Mouse (Mus musculus): ENCODE data around the gene Slc7a6. TPM values are rescaled to one million over a fixed set of nuclear protein-coding genes. Genes with fewer than 3 reads are reported as not detected.

Slc7a6 gene
- polyA plus RNA-seq, 1 experiment from 2014 or later: 121 TPM

DNA sequence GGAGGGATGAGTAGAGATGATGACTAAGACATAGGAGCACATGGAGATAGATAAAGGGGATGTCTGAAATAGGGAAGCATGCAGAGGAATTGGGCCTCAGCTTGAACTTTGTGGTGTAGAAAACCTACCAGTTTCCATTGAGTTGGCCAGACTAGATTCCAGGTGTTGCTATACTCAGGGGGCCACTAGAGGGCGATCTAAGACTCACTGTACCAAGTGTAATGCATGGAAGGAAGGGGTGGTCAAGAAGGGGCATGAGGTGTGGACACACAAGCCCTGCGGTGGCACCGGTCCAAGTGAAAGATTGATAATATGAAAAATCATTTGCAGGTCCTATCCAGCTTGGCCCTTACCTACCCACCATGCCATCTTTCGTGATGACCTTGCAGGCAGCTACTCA is 3.2 kb upstream of the Slc7a6 start:
- Histone ChIP-seq H3K4me1 (ENCODE audit: control insufficient read depth, insufficient read depth, low read length) (peaks cover 2% of the 10 kb centered on the region; the same call in 1 of the 2 replicates), H3K27ac (ENCODE audit: low read depth, low read length) (no peak overlapping the region), H3K9me3 (ENCODE audit: control insufficient read depth, low read length) (no peaks in the 10 kb centered on the region), H3K36me3 (ENCODE audit: control insufficient read depth, insufficient read depth, low read length) (peaks cover 8% of the 10 kb centered on the region), H3K4me3 (ENCODE audit: low read depth, low read length) (no peak overlapping the region), H3K4me2 (ENCODE audit: low read depth) (no peak overlapping the region), H3K27me3 (ENCODE audit: control insufficient read depth, insufficient read depth, low read length) (no peaks in the 10 kb centered on the region), H3K9ac (ENCODE audit: low read length) (no peak overlapping the region)
- DNase-seq (ENCODE audit: low spot score) (peak; percentile 66), ATAC-seq (ENCODE audit: insufficient read depth, low FRiP score, low TSS enrichment) (no peak)
- WGBS: 39% methylated on average over 4 of the region's 4 CpGs

DNA sequence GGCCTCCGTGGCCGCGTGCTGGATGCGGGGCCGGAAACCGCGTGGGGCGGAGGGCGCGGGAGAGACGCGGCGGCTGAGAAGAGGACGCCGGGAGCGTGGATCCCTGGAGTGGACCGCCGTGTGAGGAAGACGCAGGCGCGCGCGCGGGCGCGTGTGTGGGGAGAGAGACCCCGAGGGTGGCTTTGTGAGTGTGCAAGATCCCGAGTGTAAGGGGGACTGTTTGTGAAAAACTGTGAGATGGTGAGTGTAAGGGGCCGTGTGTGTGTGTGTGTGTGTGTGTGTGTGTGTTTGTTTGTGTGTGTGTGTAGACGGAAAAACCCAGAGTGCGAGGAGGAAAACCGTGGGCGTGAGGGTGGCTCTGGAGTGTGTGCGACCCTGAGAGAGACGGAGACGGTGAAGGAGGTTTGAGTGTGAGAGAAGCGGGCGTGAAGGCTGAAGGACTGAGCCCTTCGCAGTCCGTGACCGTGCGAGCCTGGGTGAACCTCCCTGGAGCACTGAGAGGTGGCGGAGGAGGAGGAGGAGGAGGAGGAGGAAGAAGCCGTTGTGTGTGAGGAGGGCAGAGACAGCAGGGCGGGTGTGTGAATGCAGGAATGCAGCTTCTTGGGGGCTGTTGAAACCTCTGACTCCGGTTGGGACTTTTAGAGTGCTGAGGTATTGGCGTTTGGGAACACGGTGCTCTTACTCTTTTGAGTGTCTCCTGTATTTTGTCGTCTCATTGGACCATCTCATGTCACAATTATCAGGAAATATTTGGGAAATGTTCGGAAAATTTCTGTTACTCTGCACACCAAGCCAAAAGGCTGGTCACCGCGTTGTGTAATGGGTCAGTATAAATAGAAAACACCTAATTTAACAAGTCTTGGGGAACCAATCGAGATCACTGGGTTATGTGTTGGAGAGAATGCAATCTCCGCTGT is 618 bp downstream of the Slc7a6 start:
- Histone ChIP-seq H3K36me3 (ENCODE audit: control insufficient read depth, insufficient read depth, low read length) (no peaks in the 10 kb centered on the region), H3K27ac (ENCODE audit: low read depth, low read length) (peak overlapping the region; percentile 86), H3K9ac (ENCODE audit: low read length) (peak overlapping the region; percentile 94), H3K4me2 (ENCODE audit: low read depth) (peak overlapping the region; percentile 92), H3K9me3 (ENCODE audit: control insufficient read depth, low read length) (no peaks in the 10 kb centered on the region), H3K4me1 (ENCODE audit: control insufficient read depth, insufficient read depth, low read length) (peaks cover 2% of the 10 kb centered on the region; the same call in 1 of the 2 replicates), H3K27me3 (ENCODE audit: control insufficient read depth, insufficient read depth, low read length) (no peaks in the 10 kb centered on the region), H3K4me3 (ENCODE audit: low read depth, low read length) (peak overlapping the region; percentile 83)
- WGBS: 2% methylated on average over 53 of the region's 54 CpGs
- ATAC-seq (ENCODE audit: insufficient read depth, low FRiP score, low TSS enrichment): peak; percentile 63
- peak; percentile 74 for DNase-seq (ENCODE audit: low spot score)

GRCm38 (mm10) chr8:106169934-106170480 is 1.4 kb downstream of the Slc7a6 start:
- no peak for ATAC-seq (ENCODE audit: insufficient read depth, low FRiP score, low TSS enrichment)
- H3K27ac ChIP-seq (ENCODE audit: low read depth, low read length): no peak overlapping the region
- 50% methylated on average over 6 of the region's 6 CpGs for WGBS

DNA sequence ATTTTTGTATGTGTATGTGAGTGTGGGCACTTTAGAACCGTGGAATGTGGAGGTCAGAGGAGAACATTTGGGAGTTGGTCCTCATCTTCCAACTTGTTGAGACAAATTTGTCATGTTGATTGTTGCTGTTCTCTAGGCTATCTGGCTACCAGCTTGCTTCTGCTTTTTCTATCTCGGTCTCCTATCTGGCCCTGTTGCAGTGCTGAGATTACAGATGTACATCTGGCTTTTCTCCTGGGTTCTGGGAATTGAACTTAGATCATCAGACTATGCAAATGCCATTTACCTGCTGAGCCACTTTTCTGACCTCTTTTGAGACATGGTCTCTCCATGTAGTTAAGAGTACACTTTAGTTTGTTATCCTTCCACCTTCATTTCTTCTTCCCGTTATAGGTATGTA is 4.9 kb downstream of the Slc7a6 start:
- ATAC-seq (ENCODE audit: insufficient read depth, low FRiP score, low TSS enrichment) (no peak), DNase-seq (ENCODE audit: low spot score) (no peak)
- Histone ChIP-seq H3K9me3 (ENCODE audit: control insufficient read depth, low read length) (no peaks in the 10 kb centered on the region), H3K9ac (ENCODE audit: low read length) (no peak overlapping the region), H3K4me1 (ENCODE audit: control insufficient read depth, insufficient read depth, low read length) (peaks cover 4% of the 10 kb centered on the region; the same call in 1 of the 2 replicates), H3K4me3 (ENCODE audit: low read depth, low read length) (no peak overlapping the region), H3K27me3 (ENCODE audit: control insufficient read depth, insufficient read depth, low read length) (no peaks in the 10 kb centered on the region), H3K27ac (ENCODE audit: low read depth, low read length) (no peak overlapping the region), H3K4me2 (ENCODE audit: low read depth) (no peak overlapping the region), H3K36me3 (ENCODE audit: control insufficient read depth, insufficient read depth, low read length) (no peaks in the 10 kb centered on the region)
- WGBS: 99% methylated on average over 3 of the region's 3 CpGs

More at GRCm38 (mm10) chr8:106169934-106170480, 1.4 kb downstream of the Slc7a6 start:
- Histone ChIP-seq H3K36me3 (ENCODE audit: control insufficient read depth, insufficient read depth, low read length) (no peaks in the 10 kb centered on the region), H3K27me3 (ENCODE audit: control insufficient read depth, insufficient read depth, low read length) (no peaks in the 10 kb centered on the region), H3K9me3 (ENCODE audit: control insufficient read depth, low read length) (no peaks in the 10 kb centered on the region), H3K4me2 (ENCODE audit: low read depth) (peak overlapping the region; percentile 92), H3K4me3 (ENCODE audit: low read depth, low read length) (peak overlapping the region; percentile 83), H3K9ac (ENCODE audit: low read length) (peak overlapping the region; percentile 94), H3K4me1 (ENCODE audit: control insufficient read depth, insufficient read depth, low read length) (peaks cover 2% of the 10 kb centered on the region; the same call in 1 of the 2 replicates)
- no peak for DNase-seq (ENCODE audit: low spot score)

DNA sequence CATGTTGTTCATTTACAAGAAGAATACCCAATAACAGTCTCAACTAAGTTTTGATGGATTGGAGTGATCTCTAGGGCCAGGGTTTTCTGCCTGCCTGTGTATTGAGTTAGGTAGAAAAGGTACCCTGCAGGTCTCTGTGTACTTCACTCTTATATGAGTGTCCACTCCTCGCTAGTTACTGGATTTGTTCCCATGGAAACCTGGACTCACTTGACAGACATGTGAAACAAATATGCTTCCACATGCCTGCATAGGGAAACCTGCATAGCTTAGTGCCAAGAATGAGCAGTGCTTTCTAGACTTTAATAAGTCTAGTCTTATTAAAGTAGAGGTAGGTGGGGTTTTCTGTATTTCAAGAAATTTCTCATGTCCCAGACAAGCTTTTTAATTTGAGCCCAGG is 8.2 kb downstream of the Slc7a6 start:
- ATAC-seq (ENCODE audit: insufficient read depth, low FRiP score, low TSS enrichment): no peak
- WGBS: 38% methylated on average over 1 of the region's 1 CpGs
- no peak for DNase-seq (ENCODE audit: low spot score)

DNA sequence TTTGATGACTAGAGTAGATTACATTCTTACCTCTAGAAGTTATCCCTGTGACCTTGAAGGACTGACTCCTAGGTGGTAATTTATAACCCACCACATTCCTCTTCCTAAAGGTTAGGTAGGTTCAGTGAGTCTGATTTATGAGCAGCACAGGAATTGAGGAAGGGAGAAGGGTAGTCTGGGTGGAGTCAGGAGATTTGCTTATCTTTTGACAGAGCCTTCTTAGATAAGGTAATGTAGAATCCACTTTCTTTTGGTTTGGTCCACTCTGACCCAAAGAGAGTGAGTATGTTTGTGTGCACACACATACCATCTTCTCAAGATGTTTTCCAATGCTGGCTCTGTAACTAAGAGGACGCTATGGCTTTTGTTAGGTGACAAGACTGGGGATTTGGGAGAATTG is 8.9 kb downstream of the Slc7a6 start:
- no peak overlapping the region for H3K9ac ChIP-seq (ENCODE audit: low read length)
- 89% methylated on average over 1 of the region's 1 CpGs for WGBS
- DNase-seq (ENCODE audit: low spot score) (no peak), ATAC-seq (ENCODE audit: insufficient read depth, low FRiP score, low TSS enrichment) (no peak)
- H3K4me3 ChIP-seq (ENCODE audit: low read depth, low read length): no peak overlapping the region
- no peaks in the 10 kb centered on the region for H3K27me3 ChIP-seq (ENCODE audit: control insufficient read depth, insufficient read depth, low read length)
- no peak overlapping the region for H3K27ac ChIP-seq (ENCODE audit: low read depth, low read length)
- H3K9me3 ChIP-seq (ENCODE audit: control insufficient read depth, low read length): no peaks in the 10 kb centered on the region
- no peak overlapping the region for H3K4me2 ChIP-seq (ENCODE audit: low read depth)
- no peaks in the 10 kb centered on the region; the same call in 1 of the 2 replicates for H3K36me3 ChIP-seq (ENCODE audit: control insufficient read depth, insufficient read depth, low read length)
- peaks cover 4% of the 10 kb centered on the region; the same call in 1 of the 2 replicates for H3K4me1 ChIP-seq (ENCODE audit: control insufficient read depth, insufficient read depth, low read length)

More for the DNA sequence above, 8.2 kb downstream of the Slc7a6 start:
- Histone ChIP-seq H3K4me3 (ENCODE audit: low read depth, low read length) (no peak overlapping the region), H3K9me3 (ENCODE audit: control insufficient read depth, low read length) (no peaks in the 10 kb centered on the region), H3K36me3 (ENCODE audit: control insufficient read depth, insufficient read depth, low read length) (no peaks in the 10 kb centered on the region; the same call in 1 of the 2 replicates), H3K27ac (ENCODE audit: low read depth, low read length) (no peak overlapping the region), H3K27me3 (ENCODE audit: control insufficient read depth, insufficient read depth, low read length) (no peaks in the 10 kb centered on the region), H3K4me2 (ENCODE audit: low read depth) (no peak overlapping the region), H3K9ac (ENCODE audit: low read length) (no peak overlapping the region), H3K4me1 (ENCODE audit: control insufficient read depth, insufficient read depth, low read length) (peaks cover 4% of the 10 kb centered on the region; the same call in 1 of the 2 replicates)

- WGBS: 87% methylated on average over 2 of the region's 2 CpGs
- Histone ChIP-seq H3K4me2 (ENCODE audit: low read depth) (no peak overlapping the region), H3K9me3 (ENCODE audit: control insufficient read depth, low read length) (no peaks in the 10 kb centered on the region), H3K4me1 (ENCODE audit: control insufficient read depth, insufficient read depth, low read length) (peaks cover 4% of the 10 kb centered on the region; the same call in 1 of the 2 replicates), H3K36me3 (ENCODE audit: control insufficient read depth, insufficient read depth, low read length) (no peaks in the 10 kb centered on the region; the same call in 1 of the 2 replicates), H3K27ac (ENCODE audit: low read depth, low read length) (no peak overlapping the region), H3K9ac (ENCODE audit: low read length) (no peak overlapping the region), H3K4me3 (ENCODE audit: low read depth, low read length) (no peak overlapping the region), H3K27me3 (ENCODE audit: control insufficient read depth, insufficient read depth, low read length) (no peaks in the 10 kb centered on the region)
- no peak for DNase-seq (ENCODE audit: low spot score)
- ATAC-seq (ENCODE audit: insufficient read depth, low FRiP score, low TSS enrichment): no peak
Observed at GRCm38 (mm10) chr8:106178428-106178827, 9.8 kb downstream of the Slc7a6 start.

- no peak for ATAC-seq (ENCODE audit: insufficient read depth, low FRiP score, low TSS enrichment)
- Histone ChIP-seq H3K27me3 (ENCODE audit: control insufficient read depth, insufficient read depth, low read length) (no peaks in the 10 kb centered on the region), H3K9me3 (ENCODE audit: control insufficient read depth, low read length) (no peaks in the 10 kb centered on the region), H3K4me1 (ENCODE audit: control insufficient read depth, insufficient read depth, low read length) (no peaks in the 10 kb centered on the region), H3K4me3 (ENCODE audit: low read depth, low read length) (no peak overlapping the region), H3K4me2 (ENCODE audit: low read depth) (no peak overlapping the region), H3K9ac (ENCODE audit: low read length) (no peak overlapping the region), H3K27ac (ENCODE audit: low read depth, low read length) (no peak overlapping the region), H3K36me3 (ENCODE audit: control insufficient read depth, insufficient read depth, low read length) (peaks cover under 1% of the 10 kb centered on the region; the same call in 1 of the 2 replicates)
- WGBS: 90% methylated on average over 8 of the region's 8 CpGs
- DNase-seq (ENCODE audit: low spot score): no peak
Observed at GRCm38 (mm10) chr8:106185628-106186270, 17.1 kb downstream of the Slc7a6 start.
